Mouse (Mus musculus) lung, adult 2 months (tissue): ENCODE data around the gene Pdk2. TPM values are rescaled to one million over a fixed set of nuclear protein-coding genes. Genes with fewer than 3 reads are reported as not detected.

ENCODE experiments used
- DNase-seq: peaks from one replicate; pipeline ENCODE4 v3.0.0; 2022
- H3K4me1 ChIP-seq: fragments of 200-500 bp; 2 replicates; pipeline ENCODE4 v1.6.1; 2011; ENCODE audit warnings: low read length; ENCODE audit not compliant: control insufficient read depth, insufficient read depth
- H3K4me3 ChIP-seq: fragments of 200-500 bp; replicated peaks from 2 replicates; pipeline ENCODE3; 2011; ENCODE audit warnings: low read depth, mild to moderate bottlenecking, control low read depth, low read length; ENCODE audit errors: extremely low read depth
- CTCF ChIP-seq: fragments of 200-500 bp; IDR thresholded peaks from 2 replicates; pipeline ENCODE4 v1.5.1; 2011; ENCODE audit warnings: mild to moderate bottlenecking, low read length, control low read depth; ENCODE audit not compliant: insufficient read depth
- POLR2A ChIP-seq: fragments of 200-500 bp; IDR thresholded peaks from 2 replicates; pipeline ENCODE4 v1.6.1; 2011; ENCODE audit warnings: low read depth, mild to moderate bottlenecking, control low read depth, low read length, borderline replicate concordance; ENCODE audit errors: extremely low read depth
- WGBS: fragments of 180-500 bp; shearing (Covaris S2); methylation state at CpG from one replicate; pipeline ENCODE4 v1.1.7; 2018; 5-methylcytosine and 5-hydroxymethylcytosine counted together
- polyA plus RNA-seq: library from polyadenylated mRNA; depleted of rRNA; stranded (reverse); fragments of >200 nt; gene quantifications from 2 replicates; pipeline ENCODE4 v1.2.3, GENCODE M21; 2012

The Pdk2 gene
- polyA plus RNA-seq, 1 experiment = 67.3 TPM

DNA sequence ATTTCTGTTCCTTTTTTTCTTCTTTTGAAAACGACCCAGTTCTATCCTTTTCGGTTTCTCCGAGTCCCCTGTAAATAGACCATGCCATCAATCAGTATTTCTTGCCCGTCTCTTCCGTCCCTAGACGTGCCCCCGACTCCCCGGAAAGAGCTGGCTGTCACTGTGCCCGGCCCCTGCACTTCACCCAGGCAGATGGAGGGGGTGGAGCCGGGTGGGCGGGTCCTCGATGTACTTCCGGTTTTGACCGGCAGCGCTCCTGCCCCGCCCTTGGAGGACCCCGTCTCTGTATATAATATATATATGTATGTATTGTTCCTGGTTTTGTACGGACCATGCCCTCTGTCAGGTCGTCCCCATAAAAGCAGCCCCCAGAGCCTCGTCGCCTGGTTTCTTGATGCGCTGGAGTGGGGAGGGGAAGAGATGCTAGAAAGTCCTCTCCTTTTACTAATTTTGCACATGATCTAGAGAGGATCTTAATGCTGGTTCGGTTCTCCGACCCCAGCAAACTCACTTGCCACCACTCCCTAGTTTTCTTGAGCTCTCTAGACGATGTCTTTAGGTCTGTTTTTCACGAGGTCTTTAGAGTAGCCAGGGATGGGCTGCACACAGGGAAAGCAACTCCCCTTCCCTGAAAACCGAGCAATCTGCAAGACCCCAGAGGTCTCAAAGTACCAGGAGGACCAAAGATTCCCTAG, 34.5 kb downstream of the Pdk2 start:
- peak; percentile 72 for DNase-seq

DNA sequence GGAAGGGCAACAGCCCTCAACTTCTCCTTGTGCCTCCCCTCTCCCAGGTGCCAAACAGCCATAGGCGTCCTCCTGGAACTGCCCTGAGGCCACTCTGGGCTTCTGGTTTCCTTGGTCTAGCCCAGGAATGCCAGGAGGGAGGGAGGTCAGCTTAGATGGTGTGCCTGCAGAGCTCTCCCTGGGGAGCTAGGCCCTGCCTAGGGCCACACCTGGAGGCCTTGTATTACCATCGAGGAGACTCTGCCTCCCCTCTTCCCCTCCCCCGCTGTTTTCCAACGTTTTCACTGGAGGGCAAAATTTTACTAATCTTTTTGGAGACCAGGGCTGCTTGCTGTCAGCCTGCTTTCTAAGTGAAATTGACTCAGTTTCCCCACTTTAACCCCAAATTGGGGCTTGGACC, 35.1 kb downstream of the Pdk2 start:
- H3K4me3 ChIP-seq = no peak overlapping the region
- peaks cover 10% of the 10 kb centered on the region for H3K4me1 ChIP-seq
- no peak for DNase-seq
- WGBS = 39% methylated on average over 4 of the region's 4 CpGs
- TF ChIP-seq POLR2A (no peak), CTCF (no peak)

More for the DNA sequence above, 34.5 kb downstream of the Pdk2 start:
- Histone ChIP-seq H3K4me3 (peak overlapping the region; percentile 78), H3K4me1 (peaks cover 9% of the 10 kb centered on the region)
- TF ChIP-seq POLR2A (no peak), CTCF (no peak)
- 3% methylated on average over 27 of the region's 27 CpGs for WGBS

DNA sequence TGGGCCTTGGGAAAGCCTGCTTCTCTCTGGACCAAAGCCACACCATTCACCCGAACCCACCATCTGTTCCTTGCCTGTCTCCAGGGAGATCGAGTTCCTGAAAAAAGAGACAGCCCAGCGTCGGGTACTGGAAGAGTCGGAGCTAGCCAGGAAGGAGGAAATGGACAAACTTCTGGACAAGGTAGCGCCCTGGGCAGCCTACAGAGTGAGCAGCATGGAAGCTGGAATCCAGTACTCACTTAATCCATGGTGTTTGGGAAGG, 36.3 kb downstream of the Pdk2 start:
- TF ChIP-seq POLR2A = no peak
- TF ChIP-seq CTCF = no peak
- H3K4me1 ChIP-seq = peaks cover 17% of the 10 kb centered on the region
- no peak overlapping the region for H3K4me3 ChIP-seq
- 55% methylated on average over 6 of the region's 6 CpGs for WGBS
- no peak for DNase-seq

DNA sequence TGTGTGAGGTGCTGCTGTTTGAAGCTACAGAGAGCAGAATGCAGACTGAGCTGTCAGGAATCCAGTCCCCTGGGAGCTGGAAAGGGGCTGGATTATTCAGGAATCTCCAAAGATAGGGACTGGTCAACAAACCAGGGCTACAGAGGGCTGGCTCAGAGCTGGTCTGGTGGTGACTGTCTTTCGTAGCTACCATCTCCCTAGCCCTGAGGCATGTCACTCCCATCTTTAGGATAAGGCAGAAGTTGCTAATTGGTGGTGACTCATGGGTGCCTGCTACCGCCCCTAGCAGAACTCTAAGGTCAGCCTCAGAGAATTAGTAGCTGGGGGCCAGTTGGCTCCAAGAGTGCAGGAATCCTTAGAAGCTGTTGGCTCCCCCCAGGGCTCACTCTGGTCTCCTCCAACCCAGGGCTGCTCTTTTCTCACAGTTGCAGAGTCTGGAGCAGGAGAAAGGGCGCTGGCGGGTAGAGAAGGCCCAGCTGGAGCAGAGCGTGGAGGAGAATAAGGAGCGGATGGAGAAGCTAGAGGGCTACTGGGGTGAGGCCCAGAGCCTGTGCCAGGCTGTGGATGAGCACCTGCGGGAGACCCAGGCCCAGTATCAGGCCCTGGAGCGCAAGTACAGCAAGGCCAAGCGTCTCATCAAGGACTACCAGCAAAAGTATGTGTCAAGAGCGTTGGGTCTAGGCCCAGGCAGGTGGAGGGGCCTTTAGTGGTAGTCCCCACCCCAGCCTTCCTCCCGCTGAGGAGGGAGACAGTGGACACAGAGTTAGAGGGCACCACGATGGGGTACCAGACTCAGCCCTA, 36.8 kb downstream of the Pdk2 start:
- 86% methylated on average over 12 of the region's 12 CpGs for WGBS
- no peak for DNase-seq
- H3K4me3 ChIP-seq = no peak overlapping the region

DNA sequence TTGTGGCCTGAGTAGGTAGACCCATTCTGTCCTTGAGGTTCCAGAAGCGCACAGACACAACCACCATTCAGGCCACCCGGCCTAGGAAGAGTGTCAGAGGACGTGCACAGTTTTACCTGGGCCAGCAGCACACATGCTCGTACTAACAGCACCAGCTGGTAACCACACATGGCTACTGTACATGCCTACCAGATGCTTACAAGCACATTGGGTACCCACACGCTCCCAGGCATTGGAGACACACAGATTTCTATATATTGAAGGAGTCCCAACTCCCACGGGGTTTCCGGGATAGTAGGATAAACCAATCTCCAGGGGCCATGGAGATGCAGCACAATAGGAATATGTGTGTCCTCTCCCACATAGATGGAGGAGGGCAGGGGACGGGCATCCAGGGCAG, 38.4 kb downstream of the Pdk2 start:
- Histone ChIP-seq H3K4me3 (no peak overlapping the region), H3K4me1 (peaks cover 17% of the 10 kb centered on the region)
- 93% methylated on average over 8 of the region's 8 CpGs for WGBS
- no peak for DNase-seq
- no peak for TF ChIP-seq POLR2A
- TF ChIP-seq CTCF = no peak

More for the DNA sequence above, 36.8 kb downstream of the Pdk2 start:
- no peak for TF ChIP-seq CTCF
- no peak for TF ChIP-seq POLR2A
- peaks cover 17% of the 10 kb centered on the region for H3K4me1 ChIP-seq

DNA sequence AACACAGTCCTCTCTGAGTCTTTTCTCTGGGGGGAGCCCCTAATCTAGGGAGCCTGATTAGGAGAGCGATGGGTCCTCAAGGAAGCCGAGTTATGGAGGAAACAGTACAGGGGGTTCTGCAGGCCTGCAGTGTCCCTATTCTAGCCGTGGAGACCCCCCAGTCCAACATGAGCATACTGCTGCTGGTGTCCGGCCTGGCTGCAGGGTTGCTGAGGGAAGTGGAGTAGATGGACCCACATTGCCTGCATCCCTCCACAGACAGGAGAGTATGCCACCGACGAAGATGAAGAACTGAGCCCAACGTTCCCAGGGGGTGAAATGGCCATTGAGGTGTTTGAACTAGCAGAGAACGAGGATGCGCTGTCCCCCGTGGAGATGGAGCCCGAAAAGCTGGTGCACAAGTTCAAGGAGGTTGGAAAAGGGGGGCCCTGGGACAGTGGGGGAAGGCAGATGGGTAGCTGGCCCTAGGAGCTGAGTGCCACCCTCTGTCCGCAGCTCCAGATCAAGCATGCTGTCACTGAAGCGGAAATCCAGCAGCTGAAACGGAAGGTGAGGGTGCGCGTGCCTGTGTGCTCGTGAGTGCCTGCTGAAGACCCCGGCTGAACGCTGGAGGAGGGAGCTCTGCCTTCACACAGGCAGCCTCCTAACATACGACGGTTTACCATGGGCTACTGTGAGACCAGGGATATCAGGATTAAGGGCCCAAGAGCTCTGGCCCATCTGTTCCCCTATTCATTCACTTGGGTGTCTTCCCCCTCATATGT, 39.4 kb downstream of the Pdk2 start:
- no peak for DNase-seq
- WGBS = 88% methylated on average over 21 of the region's 21 CpGs
- TF ChIP-seq CTCF (no peak), POLR2A (no peak)
- H3K4me3 ChIP-seq = no peak overlapping the region
- H3K4me1 ChIP-seq = peaks cover 17% of the 10 kb centered on the region

DNA sequence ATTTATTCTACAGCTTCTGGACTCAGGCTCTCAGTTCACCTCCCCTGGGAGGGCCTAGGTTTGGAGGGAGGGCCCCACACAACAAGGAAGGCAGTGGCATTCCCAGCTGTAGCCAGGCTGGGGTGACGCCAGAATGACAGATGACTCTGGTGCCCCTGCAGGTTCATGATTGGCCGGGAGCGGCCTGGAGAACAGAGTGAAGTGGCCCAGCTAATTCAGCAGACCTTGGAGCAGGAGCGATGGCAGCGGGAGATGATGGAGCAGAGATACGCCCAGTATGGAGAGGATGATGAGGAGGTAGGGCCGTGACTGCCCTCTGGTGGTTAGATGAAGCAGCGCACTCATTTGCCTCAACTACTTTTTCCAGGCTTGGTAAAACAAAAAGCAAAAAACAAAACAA, 40.1 kb downstream of the Pdk2 start:
- no peak overlapping the region for H3K4me3 ChIP-seq
- H3K4me1 ChIP-seq = peaks cover 16% of the 10 kb centered on the region
- TF ChIP-seq POLR2A = peak; percentile 33; the same call in 1 of the 2 replicates
- TF ChIP-seq CTCF = peak; percentile 98
- WGBS = 7% methylated on average over 8 of the region's 8 CpGs
- peak; percentile 66 for DNase-seq

DNA sequence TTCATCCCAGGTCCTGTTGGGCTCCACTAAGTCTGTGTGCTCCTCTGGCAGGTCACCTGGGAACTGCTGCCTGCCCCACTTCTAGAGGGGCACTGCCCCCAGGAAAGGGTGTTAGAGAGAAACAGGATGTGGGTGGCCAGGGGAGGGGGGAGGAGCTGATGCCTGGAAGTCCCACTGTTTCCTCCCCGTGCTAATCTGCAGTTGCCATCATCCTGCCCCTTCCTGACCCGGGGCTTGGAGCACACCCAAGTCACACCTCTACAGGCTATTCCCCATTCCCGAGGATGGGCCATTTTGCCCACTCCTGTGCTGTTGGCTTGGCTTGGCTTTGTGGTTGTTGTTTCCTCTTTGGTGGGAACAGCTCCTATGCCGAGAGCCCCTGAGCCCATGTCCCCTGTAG, 40.6 kb downstream of the Pdk2 start:
- H3K4me3 ChIP-seq = no peak overlapping the region
- H3K4me1 ChIP-seq = peaks cover 18% of the 10 kb centered on the region
- WGBS = 7% methylated on average over 4 of the region's 4 CpGs
- DNase-seq = no peak
- TF ChIP-seq POLR2A = peak; percentile 27; the same call in 1 of the 2 replicates
- TF ChIP-seq CTCF = no peak

DNA sequence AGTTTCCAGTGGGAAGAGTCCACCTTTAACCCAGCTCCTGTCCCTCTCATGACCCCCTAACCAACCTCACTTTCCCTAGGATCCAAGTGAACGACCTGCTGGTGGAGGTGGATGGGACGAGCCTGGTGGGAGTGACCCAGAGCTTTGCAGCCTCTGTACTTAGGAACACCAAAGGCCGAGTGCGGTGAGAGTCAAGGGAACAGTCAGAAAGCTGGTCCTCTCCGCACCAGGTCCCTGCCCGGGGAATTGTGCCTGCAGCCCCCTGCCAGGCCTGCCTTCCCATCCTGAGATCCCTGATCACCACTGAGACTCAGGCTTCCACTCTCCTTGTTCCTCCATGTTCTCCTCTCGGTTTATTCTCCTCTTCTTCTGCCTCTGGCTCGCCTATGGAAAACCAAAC, 41.0 kb downstream of the Pdk2 start:
- DNase-seq = no peak
- Histone ChIP-seq H3K4me1 (peaks cover 18% of the 10 kb centered on the region), H3K4me3 (no peak overlapping the region)
- TF ChIP-seq CTCF (no peak), POLR2A (no peak)
- 57% methylated on average over 8 of the region's 8 CpGs for WGBS
